Mouse (Mus musculus): ENCODE data around the gene Hmga1. TPM values are rescaled to one million over a fixed set of nuclear protein-coding genes. Genes with fewer than 3 reads are reported as not detected.

Hmga1 gene
- polyA plus RNA-seq, 1 experiment from 2014 or later = 134 TPM

DNA sequence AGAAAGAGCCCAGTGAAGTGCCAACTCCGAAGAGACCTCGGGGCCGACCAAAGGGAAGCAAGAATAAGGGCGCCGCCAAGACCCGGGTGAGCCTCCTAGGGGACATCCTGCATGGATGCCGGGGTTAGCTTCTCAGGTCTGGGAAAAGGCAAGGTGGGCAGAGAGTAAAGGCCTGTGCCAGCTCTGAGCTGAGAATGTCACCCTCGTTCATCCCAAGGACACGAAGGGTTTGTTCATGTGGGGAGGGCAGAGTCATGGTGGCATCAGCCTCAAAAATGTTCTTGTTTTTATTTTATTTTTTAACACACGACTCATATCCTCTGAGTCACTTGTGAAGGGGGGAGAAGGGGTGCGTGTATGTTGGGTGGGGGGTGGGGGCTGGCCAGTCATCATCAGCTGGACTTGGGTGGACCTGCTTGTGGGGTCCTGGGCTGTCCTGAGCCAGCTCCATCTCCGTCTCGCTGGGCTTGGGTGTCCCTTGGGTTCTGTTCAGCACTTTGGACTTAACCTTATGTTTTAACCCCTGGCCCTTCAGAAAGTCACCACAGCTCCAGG lies 4.7 kb downstream of the Hmga1 start:
- H3K27me3 ChIP-seq (ENCODE audit: control insufficient read depth, insufficient read depth, low read length) = no peaks in the 10 kb centered on the region
- H3K4me1 ChIP-seq (ENCODE audit: control insufficient read depth, insufficient read depth, low read length) = peaks cover 26% of the 10 kb centered on the region
- no peak overlapping the region for H3K4me3 ChIP-seq (replicated peaks; ENCODE audit: low read depth, low read length)
- no peak overlapping the region for H3K27ac ChIP-seq (replicated peaks; ENCODE audit: low read depth, low read length)
- 0 out of 2 replicates have a peak, but pooled peaks cover 8% of the 10 kb centered on the region for H3K36me3 ChIP-seq (ENCODE audit: control insufficient read depth, insufficient read depth, low read length)
- WGBS = 91% methylated on average over 13 of the region's 13 CpGs
- DNase-seq (no peak), ATAC-seq (ENCODE audit: low FRiP score, low TSS enrichment) (no peak)
- no peak overlapping the region for H3K4me2 ChIP-seq (ENCODE audit: low read length)
- no peak overlapping the region for H3K9ac ChIP-seq (replicated peaks; ENCODE audit: low read length)
- no peaks in the 10 kb centered on the region for H3K9me3 ChIP-seq (ENCODE audit: control insufficient read depth, low read length)

DNA sequence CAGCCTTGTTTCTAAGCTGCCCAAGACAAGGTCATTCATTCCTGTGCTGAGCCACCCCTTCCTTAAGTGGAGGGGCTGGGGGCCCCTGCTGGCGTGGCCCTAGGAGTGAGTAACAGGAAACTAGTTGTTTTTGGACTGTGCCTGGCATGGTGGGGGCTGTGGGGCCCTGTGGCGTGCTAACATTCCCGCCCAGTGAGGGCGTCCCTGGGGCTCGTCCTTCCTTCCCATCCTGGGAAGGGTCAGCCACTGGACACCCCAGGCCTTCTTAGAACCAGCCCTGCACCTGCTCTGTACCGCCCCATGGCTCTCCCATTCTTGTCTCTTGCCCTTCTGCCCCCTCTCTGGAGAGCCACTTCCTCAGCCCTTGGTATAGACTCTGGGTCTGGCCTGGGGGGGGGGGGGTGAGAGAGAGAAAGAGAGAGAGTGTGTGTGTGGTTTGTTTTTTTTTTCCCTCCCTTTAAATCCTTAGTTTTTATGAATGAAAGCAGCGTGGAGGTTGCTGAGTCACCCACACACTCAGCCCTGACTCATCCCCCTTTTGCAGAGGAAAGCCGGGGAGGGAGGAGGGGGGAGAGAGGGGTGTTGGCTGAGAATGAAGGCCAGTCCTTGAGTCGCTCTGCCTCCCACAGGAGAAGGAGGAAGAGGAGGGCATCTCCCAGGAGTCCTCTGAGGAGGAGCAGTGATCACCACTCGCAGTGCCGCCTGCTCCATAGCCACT lies 5.7 kb downstream of the Hmga1 start:
- DNase-seq = peak; percentile 41

DNA sequence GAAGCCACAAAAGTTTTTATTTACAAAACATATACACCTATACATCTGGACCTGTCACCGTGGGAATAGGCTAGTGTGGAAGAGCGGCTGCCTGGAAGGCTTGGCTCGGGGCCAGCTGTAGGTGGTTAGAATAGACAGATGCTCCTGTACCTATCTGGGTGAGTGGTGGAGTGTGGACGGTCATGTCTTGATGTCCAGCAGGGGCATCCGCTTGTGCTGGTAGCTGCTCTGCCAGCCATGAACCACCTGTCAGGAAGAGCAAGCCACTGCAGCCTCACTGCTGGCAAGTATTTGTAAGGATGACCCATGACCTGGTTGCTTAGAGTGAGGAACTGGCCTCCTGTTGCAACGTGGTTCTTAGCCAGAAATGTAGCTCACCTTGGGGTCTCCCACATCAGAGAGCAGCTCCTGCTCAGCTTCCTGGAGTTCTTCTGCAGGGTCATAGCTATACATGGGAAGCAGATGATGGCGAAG lies 7.5 kb downstream of the Hmga1 start:
- DNase-seq (no peak), ATAC-seq (ENCODE audit: low FRiP score, low TSS enrichment) (no peak)
- H3K4me3 ChIP-seq (replicated peaks; ENCODE audit: low read depth, low read length) = no peak overlapping the region
- H3K9me3 ChIP-seq (ENCODE audit: control insufficient read depth, low read length) = no peaks in the 10 kb centered on the region
- WGBS = 53% methylated on average over 7 of the region's 7 CpGs
- H3K27me3 ChIP-seq (ENCODE audit: control insufficient read depth, insufficient read depth, low read length) = no peaks in the 10 kb centered on the region
- peaks cover 13% of the 10 kb centered on the region for H3K4me1 ChIP-seq (ENCODE audit: control insufficient read depth, insufficient read depth, low read length)
- 0 out of 2 replicates have a peak overlapping the region, but pooled peaks have one; percentile 94 for H3K4me2 ChIP-seq (ENCODE audit: low read length)
- H3K9ac ChIP-seq (replicated peaks; ENCODE audit: low read length) = no peak overlapping the region
- 0 out of 2 replicates have a peak, but pooled peaks cover 8% of the 10 kb centered on the region for H3K36me3 ChIP-seq (ENCODE audit: control insufficient read depth, insufficient read depth, low read length)
- no peak overlapping the region for H3K27ac ChIP-seq (replicated peaks; ENCODE audit: low read depth, low read length)

More for the DNA sequence above, 5.7 kb downstream of the Hmga1 start:
- no peak overlapping the region for H3K27ac ChIP-seq (replicated peaks; ENCODE audit: low read depth, low read length)
- H3K9ac ChIP-seq (replicated peaks; ENCODE audit: low read length) = no peak overlapping the region
- 0 out of 2 replicates have a peak, but pooled peaks cover 8% of the 10 kb centered on the region for H3K36me3 ChIP-seq (ENCODE audit: control insufficient read depth, insufficient read depth, low read length)
- H3K9me3 ChIP-seq (ENCODE audit: control insufficient read depth, low read length) = no peaks in the 10 kb centered on the region
- H3K4me2 ChIP-seq (ENCODE audit: low read length) = no peak overlapping the region
- no peak overlapping the region for H3K4me3 ChIP-seq (replicated peaks; ENCODE audit: low read depth, low read length)
- H3K27me3 ChIP-seq (ENCODE audit: control insufficient read depth, insufficient read depth, low read length) = no peaks in the 10 kb centered on the region
- ATAC-seq (ENCODE audit: low FRiP score, low TSS enrichment) = no peak
- 52% methylated on average over 9 of the region's 11 CpGs for WGBS
- peaks cover 26% of the 10 kb centered on the region for H3K4me1 ChIP-seq (ENCODE audit: control insufficient read depth, insufficient read depth, low read length)

DNA sequence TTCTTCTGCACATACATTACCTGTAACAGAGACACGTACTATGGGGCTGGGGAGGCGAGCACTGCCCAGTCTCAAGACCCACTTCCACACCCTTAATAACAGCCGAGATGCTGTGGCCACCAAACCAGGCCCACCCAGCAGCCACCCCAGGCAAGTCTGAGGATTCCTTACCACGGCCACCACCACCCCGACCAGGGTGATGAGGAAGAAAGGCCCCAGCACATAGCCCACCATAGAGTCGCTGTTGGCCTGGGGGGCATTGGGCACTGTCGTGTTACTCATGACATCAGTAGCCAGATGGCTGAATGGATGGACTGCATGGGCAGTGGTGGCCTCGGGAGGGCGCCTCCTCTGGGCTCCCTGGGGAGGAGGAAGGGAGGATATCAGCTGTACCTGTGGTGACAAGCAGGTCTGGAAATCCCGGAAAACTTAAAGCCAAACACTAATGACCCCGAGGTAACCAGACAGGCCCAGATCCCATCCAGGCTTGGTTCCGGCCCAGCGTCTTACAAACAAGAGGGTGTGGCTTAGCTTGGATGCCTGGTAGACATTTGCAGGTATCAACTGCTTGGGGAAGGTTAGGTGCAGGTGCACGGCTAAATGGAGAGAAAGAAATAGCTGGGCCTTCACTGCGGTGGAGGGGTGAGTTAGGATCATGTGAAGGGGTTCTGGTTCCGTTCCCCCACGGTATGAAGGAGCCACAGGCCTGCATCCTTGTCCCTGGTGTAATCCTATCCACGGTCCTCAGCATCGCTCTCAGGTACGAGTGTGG lies 8.3 kb downstream of the Hmga1 start:
- Histone ChIP-seq H3K27me3 (ENCODE audit: control insufficient read depth, insufficient read depth, low read length) (no peaks in the 10 kb centered on the region), H3K4me1 (ENCODE audit: control insufficient read depth, insufficient read depth, low read length) (peaks cover 8% of the 10 kb centered on the region), H3K36me3 (ENCODE audit: control insufficient read depth, insufficient read depth, low read length) (0 out of 2 replicates have a peak, but pooled peaks cover 14% of the 10 kb centered on the region), H3K9me3 (ENCODE audit: control insufficient read depth, low read length) (no peaks in the 10 kb centered on the region), H3K9ac (replicated peaks; ENCODE audit: low read length) (peak overlapping the region; percentile 75), H3K27ac (replicated peaks; ENCODE audit: low read depth, low read length) (no peak overlapping the region; the same call in 1 of the 2 replicates), H3K4me3 (replicated peaks; ENCODE audit: low read depth, low read length) (peak overlapping the region; percentile 60), H3K4me2 (ENCODE audit: low read length) (peak overlapping the region; percentile 94)
- 12% methylated on average over 20 of the region's 20 CpGs for WGBS
- ATAC-seq (ENCODE audit: low FRiP score, low TSS enrichment) (no peak), DNase-seq (no peak)

DNA sequence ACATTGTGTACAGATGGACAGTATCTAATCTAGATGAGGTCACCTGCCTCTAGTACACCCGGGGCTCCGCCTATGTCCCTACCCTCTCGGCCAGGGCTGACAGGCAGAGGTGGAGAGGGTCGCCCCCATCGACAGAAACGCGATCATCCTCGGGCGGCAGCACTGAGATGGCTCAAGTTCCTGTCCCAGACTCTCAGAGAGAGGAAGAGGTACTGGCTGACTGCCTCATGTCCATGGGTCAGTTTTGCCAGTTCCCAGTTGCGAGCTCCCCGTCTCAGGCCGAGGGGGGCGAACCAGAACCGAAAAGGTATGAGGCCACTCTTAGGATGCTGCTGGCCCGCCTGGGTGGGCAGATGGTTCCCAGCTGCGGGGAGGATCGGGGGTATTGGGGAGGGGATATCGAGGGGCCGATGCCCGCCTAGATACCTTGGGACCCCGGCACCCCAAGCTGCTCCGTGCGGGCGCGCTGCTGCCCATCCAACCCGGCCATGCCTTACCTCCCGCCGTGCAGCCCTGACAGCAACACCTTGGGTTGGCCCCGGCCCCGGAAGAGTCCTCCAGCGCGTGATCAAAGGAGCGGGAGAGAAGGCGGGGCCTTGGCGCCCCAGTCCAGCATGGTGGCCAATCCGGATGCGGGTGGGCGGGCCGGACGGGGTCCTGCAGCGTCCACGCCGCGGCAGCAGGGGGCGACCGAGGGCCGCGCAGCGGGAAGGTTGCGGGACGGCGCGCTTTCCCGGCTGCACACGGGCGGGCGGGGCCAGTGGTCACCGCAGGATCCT lies 9.1 kb downstream of the Hmga1 start, which contains the start of gene AI413582:
TSS of gene AI413582 (minus strand) at position 594 of the 779 bp plus-strand sequence.
- H3K27me3 ChIP-seq (ENCODE audit: control insufficient read depth, insufficient read depth, low read length) = no peaks in the 10 kb centered on the region
- WGBS = 1% methylated on average over 58 of the region's 58 CpGs

DNA sequence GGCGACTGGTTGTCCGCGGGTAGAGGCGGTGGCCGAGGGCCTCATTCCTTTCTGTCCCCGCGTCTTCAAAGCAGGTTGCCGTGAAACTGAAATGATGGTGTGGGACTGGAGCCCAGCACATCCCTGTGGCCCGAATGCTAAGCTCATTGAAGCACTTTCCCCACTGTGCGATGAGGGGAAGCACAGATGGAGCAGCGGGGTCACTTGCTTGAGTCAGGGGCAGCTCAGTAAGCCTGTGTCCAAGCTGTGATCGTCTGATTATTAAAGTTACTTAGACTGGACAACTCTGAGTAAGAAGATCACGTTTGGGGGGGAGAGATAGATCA lies 9.6 kb downstream of the Hmga1 start:
- no peaks in the 10 kb centered on the region for H3K27me3 ChIP-seq (ENCODE audit: control insufficient read depth, insufficient read depth, low read length)
- peaks cover 8% of the 10 kb centered on the region for H3K4me1 ChIP-seq (ENCODE audit: control insufficient read depth, insufficient read depth, low read length)
- H3K4me3 ChIP-seq (replicated peaks; ENCODE audit: low read depth, low read length) = peak overlapping the region; percentile 60
- H3K36me3 ChIP-seq (ENCODE audit: control insufficient read depth, insufficient read depth, low read length) = 0 out of 2 replicates have a peak, but pooled peaks cover 15% of the 10 kb centered on the region
- peak overlapping the region; percentile 64 for H3K27ac ChIP-seq (replicated peaks; ENCODE audit: low read depth, low read length)
- H3K4me2 ChIP-seq (ENCODE audit: low read length) = peak overlapping the region; percentile 94
- H3K9me3 ChIP-seq (ENCODE audit: control insufficient read depth, low read length) = no peaks in the 10 kb centered on the region
- ATAC-seq (ENCODE audit: low FRiP score, low TSS enrichment) (peak; percentile 41), DNase-seq (no peak)
- under 1% methylated on average over 13 of the region's 13 CpGs for WGBS
- H3K9ac ChIP-seq (replicated peaks; ENCODE audit: low read length) = peak overlapping the region; percentile 75

More for the DNA sequence above, 9.1 kb downstream of the Hmga1 start, which contains the start of gene AI413582:
- Histone ChIP-seq H3K9ac (replicated peaks; ENCODE audit: low read length) (peak within 1 kb of the TSS; percentile 75), H3K4me1 (ENCODE audit: control insufficient read depth, insufficient read depth, low read length) (peaks cover 8% of the 10 kb centered on the region), H3K4me2 (ENCODE audit: low read length) (peak within 1 kb of the TSS; percentile 94), H3K9me3 (ENCODE audit: control insufficient read depth, low read length) (no peaks in the 10 kb centered on the region), H3K4me3 (replicated peaks; ENCODE audit: low read depth, low read length) (peak within 1 kb of the TSS; percentile 60), H3K36me3 (ENCODE audit: control insufficient read depth, insufficient read depth, low read length) (0 out of 2 replicates have a peak, but pooled peaks cover 15% of the 10 kb centered on the region), H3K27ac (replicated peaks; ENCODE audit: low read depth, low read length) (peak within 1 kb of the TSS; percentile 66)
- DNase-seq (peak; percentile 96), ATAC-seq (ENCODE audit: low FRiP score, low TSS enrichment) (peak; percentile 92)

DNA sequence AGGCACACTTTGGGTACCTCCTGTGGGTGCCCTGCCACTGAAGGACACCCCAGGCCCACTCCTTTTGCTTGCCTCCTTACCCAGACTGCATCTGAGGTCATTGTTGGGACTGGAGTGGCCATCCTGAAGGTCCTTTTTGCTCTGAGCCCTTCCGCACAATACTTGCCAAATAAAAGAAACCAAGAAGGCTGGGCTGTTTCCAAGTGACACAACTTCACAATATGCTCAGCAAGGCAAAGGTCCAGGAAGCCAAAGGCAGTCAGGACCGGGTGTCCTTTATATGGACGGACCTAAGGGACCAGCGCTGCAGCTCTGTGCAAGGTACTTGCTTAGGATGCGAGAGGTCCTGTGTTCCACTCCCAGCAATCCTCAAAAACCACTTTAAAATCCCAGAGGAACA lies 11.9 kb downstream of the Hmga1 start:
- ATAC-seq (ENCODE audit: low FRiP score, low TSS enrichment) = no peak
- DNase-seq = no peak
- H3K27me3 ChIP-seq (ENCODE audit: control insufficient read depth, insufficient read depth, low read length) = no peaks in the 10 kb centered on the region
- WGBS = 93% methylated on average over 5 of the region's 5 CpGs
- no peaks in the 10 kb centered on the region for H3K9me3 ChIP-seq (ENCODE audit: control insufficient read depth, low read length)
- H3K4me1 ChIP-seq (ENCODE audit: control insufficient read depth, insufficient read depth, low read length) = peaks cover 8% of the 10 kb centered on the region
- H3K4me2 ChIP-seq (ENCODE audit: low read length) = no peak overlapping the region
- 0 out of 2 replicates have a peak, but pooled peaks cover 10% of the 10 kb centered on the region for H3K36me3 ChIP-seq (ENCODE audit: control insufficient read depth, insufficient read depth, low read length)
- H3K9ac ChIP-seq (replicated peaks; ENCODE audit: low read length) = no peak overlapping the region
- no peak overlapping the region for H3K4me3 ChIP-seq (replicated peaks; ENCODE audit: low read depth, low read length)
- no peak overlapping the region for H3K27ac ChIP-seq (replicated peaks; ENCODE audit: low read depth, low read length)

DNA sequence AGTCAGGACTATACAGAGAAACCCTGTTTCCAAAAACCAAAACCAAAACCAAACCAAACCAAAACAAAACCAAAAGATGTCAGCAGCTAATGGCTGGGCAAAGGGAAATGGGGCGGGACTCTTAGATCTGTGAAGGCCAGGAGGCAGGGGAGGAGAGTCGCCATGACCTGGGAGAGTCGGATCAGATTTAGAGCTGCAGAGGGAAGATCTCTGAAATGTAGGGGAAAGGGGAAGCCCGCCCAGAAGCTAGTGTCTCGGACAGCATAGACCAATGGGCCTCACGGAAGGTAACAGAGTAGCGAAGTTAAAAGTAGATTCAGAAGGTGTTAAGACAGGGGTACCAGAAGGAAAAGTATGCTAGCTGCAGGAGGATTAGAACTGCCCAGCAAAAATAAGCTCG lies 15.0 kb downstream of the Hmga1 start:
- H3K27me3 ChIP-seq (ENCODE audit: control insufficient read depth, insufficient read depth, low read length) = no peaks in the 10 kb centered on the region
- no peaks in the 10 kb centered on the region for H3K4me1 ChIP-seq (ENCODE audit: control insufficient read depth, insufficient read depth, low read length)
- WGBS = 78% methylated on average over 8 of the region's 8 CpGs
- no peak for ATAC-seq (ENCODE audit: low FRiP score, low TSS enrichment)
- peaks cover 23% of the 10 kb centered on the region for H3K36me3 ChIP-seq (ENCODE audit: control insufficient read depth, insufficient read depth, low read length)
- no peak overlapping the region for H3K4me2 ChIP-seq (ENCODE audit: low read length)
- no peak overlapping the region for H3K4me3 ChIP-seq (replicated peaks; ENCODE audit: low read depth, low read length)
- DNase-seq = no peak
- no peak overlapping the region for H3K9ac ChIP-seq (replicated peaks; ENCODE audit: low read length)
- no peaks in the 10 kb centered on the region for H3K9me3 ChIP-seq (ENCODE audit: control insufficient read depth, low read length)
- H3K27ac ChIP-seq (replicated peaks; ENCODE audit: low read depth, low read length) = no peak overlapping the region

All from midbrain, embryonic 14.5 days (tissue).